Mouse (Mus musculus) left cerebral cortex, postnatal 36 days (tissue): ENCODE results near the gene Rpl5. TPM values are rescaled to one million over a fixed set of nuclear protein-coding genes. Genes with fewer than 3 reads are reported as not detected.
A peak's percentile ranks its signal among the peaks of the same experiment; 100 is the strongest.

ENCODE experiments used
- DNase-seq, 2 experiments: peaks; one replicate each; pipeline ENCODE4 v3.0.0; 2021 to 2022; ENCODE audit warnings: low spot score in 2 of 2, mixed read lengths in 1 of 2
- intact Hi-C: fragments of 180-260 bp; cut with DNase I; formaldehyde crosslinking; loops from one replicate; pipeline ENCODE4 v1.15.1; 2025
- total RNA-seq, 2 experiments: library from RNA; stranded (reverse); gene quantifications; 2 replicates each; pipeline ENCODE4 v1.2.3; 2021

Rpl5 gene
- 10 to 100 TPM; 51.5 to 67.5 TPM for total RNA-seq

GRCm38 (mm10) chr5:107900206-107901013 is at the start of gene Rpl5:
Gene Rpl5 (plus strand): TSS chr5:107900502.
- DNase-seq: peak; percentile 96
- intact Hi-C loops: loop anchor here (2.0 kb wide), 1 partner anchor 32 kb away; no protein-coding TSS in a partner anchor

- DNase-seq: no peak
- intact Hi-C loops: no loop called here
Measured at GRCm38 (mm10) chr5:107853807-107854206, 46.5 kb upstream of the Rpl5 start.

GRCm38 (mm10) chr5:107854556-107854955 is 45.7 kb upstream of the Rpl5 start:
- DNase-seq: no peak
- intact Hi-C loops: no loop called here

GRCm38 (mm10) chr5:107855546-107855945 is 44.8 kb upstream of the Rpl5 start:
- intact Hi-C loops: no loop called here

GRCm38 (mm10) chr5:107858963-107859362 is 41.3 kb upstream of the Rpl5 start:
- intact Hi-C loops: no loop called here
- DNase-seq: no peak

More at GRCm38 (mm10) chr5:107855546-107855945, 44.8 kb upstream of the Rpl5 start:
- no peak for DNase-seq

- no peak for DNase-seq
- intact Hi-C loops: no loop called here
Measured at GRCm38 (mm10) chr5:107863971-107864370, 36.3 kb upstream of the Rpl5 start.

GRCm38 (mm10) chr5:107866127-107867126 is 33.9 kb upstream of the Rpl5 start:
- no peak for DNase-seq
- intact Hi-C loops: no loop called here

GRCm38 (mm10) chr5:107867970-107868904 is 32.1 kb upstream of the Rpl5 start:
- peak; percentile 54 to 55 for DNase-seq
- intact Hi-C loops: loop anchor here (2.0 kb wide), 1 partner anchor 33 kb away; the partner anchor contains the start of gene Rpl5

- DNase-seq: peak; percentile 88
- intact Hi-C loops: loop anchor here (2.0 kb wide), 1 partner anchor 32 kb away; the partner anchor contains the start of gene Rpl5
Measured at GRCm38 (mm10) chr5:107868905-107869424, 31.3 kb upstream of the Rpl5 start.

GRCm38 (mm10) chr5:107869701-107870100 is 30.6 kb upstream of the Rpl5 start:
- intact Hi-C loops: loop anchor here (2.0 kb wide), 1 partner anchor 31 kb away; the partner anchor contains the start of gene Rpl5
- DNase-seq: no peak

GRCm38 (mm10) chr5:107873330-107873729 is 27.0 kb upstream of the Rpl5 start:
- intact Hi-C loops: no loop called here
- DNase-seq: no peak

- DNase-seq: peak in 1 of 2 experiments; percentile 44
- intact Hi-C loops: no loop called here
Measured at GRCm38 (mm10) chr5:107873886-107874302, 26.4 kb upstream of the Rpl5 start.

GRCm38 (mm10) chr5:107874561-107875260 is 25.6 kb upstream of the Rpl5 start, which contains the start of gene Evi5:
Gene Evi5 (minus strand): TSS chr5:107875107.
- no peak for DNase-seq
- intact Hi-C loops: no loop called here

- intact Hi-C loops: no loop called here
- DNase-seq: no peak
Measured at GRCm38 (mm10) chr5:107875261-107875611, 25.1 kb upstream of the Rpl5 start.

GRCm38 (mm10) chr5:107877053-107877452 is 23.2 kb upstream of the Rpl5 start:
- intact Hi-C loops: no loop called here
- no peak for DNase-seq

GRCm38 (mm10) chr5:107880710-107881109 is 19.6 kb upstream of the Rpl5 start:
- intact Hi-C loops: no loop called here
- DNase-seq: no peak

- no peak for DNase-seq
- intact Hi-C loops: loop anchor here (5.0 kb wide), 2 partner anchors 103 to 278 kb away; no protein-coding TSS in a partner anchor
Measured at GRCm38 (mm10) chr5:107889994-107890888, 10.1 kb upstream of the Rpl5 start.
